Mouse (Mus musculus) forebrain, embryonic 12.5 days (tissue): ENCODE results near the gene Itga4. TPM values are rescaled to one million over a fixed set of nuclear protein-coding genes. Genes with fewer than 3 reads are reported as not detected.

Experiments used
- polyA plus RNA-seq: library from polyadenylated mRNA; unstranded; fragments of >200 nt; fragmentation: Nextera tagmentation; extraction: Ambion mirVana; gene quantifications from 2 replicates; pipeline ENCODE4 v1.2.1, GENCODE M21; 2016

Gene Itga4
- polyA plus RNA-seq, 1 experiment from 2014 or later = 4.9 TPM

Other genes starting within 250 kb of the Itga4 start
- 44.3 and 46.8 TPM in 2 replicates for gene Neurod1, start 201.3 kb downstream of the Itga4 start, polyA plus RNA-seq
- 1.5 and 2.4 TPM in 2 replicates for gene Cerkl, start 201.4 kb downstream of the Itga4 start, polyA plus RNA-seq